Mouse (Mus musculus) heart, embryonic 10.5 days (tissue): ENCODE results near the gene Ttll1. TPM values are rescaled to one million over a fixed set of nuclear protein-coding genes. Genes with fewer than 3 reads are reported as not detected.
A peak's percentile ranks its signal among the peaks of the same experiment; 100 is the strongest.

Experiments used
- DNase-seq: peaks from one replicate; pipeline ENCODE4 v3.0.0-alpha.2; 2017; ENCODE audit warnings: low spot score
- H3K27ac ChIP-seq: fragments of 300-500 bp; sonication (generic); 2 replicates; pipeline ENCODE4 v1.5.1; 2016; ENCODE audit warnings: mild to moderate bottlenecking
- H3K27me3 ChIP-seq: fragments of 300-500 bp; sonication (generic); 2 replicates; pipeline ENCODE4 v1.6.1; 2016; ENCODE audit warnings: mild to moderate bottlenecking; ENCODE audit not compliant: poor library complexity, insufficient read depth, severe bottlenecking
- H3K36me3 ChIP-seq: fragments of 300-500 bp; sonication (generic); 2 replicates; pipeline ENCODE4 v1.6.1; 2016; ENCODE audit warnings: mild to moderate bottlenecking, moderate library complexity
- H3K4me1 ChIP-seq: fragments of 300-500 bp; sonication (generic); 2 replicates; pipeline ENCODE4 v1.6.1; 2016; ENCODE audit warnings: mild to moderate bottlenecking
- H3K4me3 ChIP-seq: fragments of 300-500 bp; sonication (generic); 2 replicates; pipeline ENCODE4 v1.5.1; 2016; ENCODE audit warnings: mild to moderate bottlenecking, moderate library complexity
- H3K9me3 ChIP-seq: fragments of 300-500 bp; sonication (generic); 2 replicates; pipeline ENCODE4 v1.6.1; 2016; ENCODE audit warnings: mild to moderate bottlenecking, moderate library complexity
- WGBS: fragments of 180-500 bp; shearing (Covaris S2); methylation state at CpG from one replicate; pipeline ENCODE4 v1.1.7; 2016; 5-methylcytosine and 5-hydroxymethylcytosine counted together
- polyA plus RNA-seq: library from polyadenylated mRNA; unstranded; fragments of >200 nt; fragmentation: Nextera tagmentation; extraction: Ambion mirVana; gene quantifications from 2 replicates; pipeline ENCODE4 v1.2.1, GENCODE M21; 2016

Ttll1 gene
- 23.9 and 24.6 TPM in 2 replicates for polyA plus RNA-seq

DNA sequence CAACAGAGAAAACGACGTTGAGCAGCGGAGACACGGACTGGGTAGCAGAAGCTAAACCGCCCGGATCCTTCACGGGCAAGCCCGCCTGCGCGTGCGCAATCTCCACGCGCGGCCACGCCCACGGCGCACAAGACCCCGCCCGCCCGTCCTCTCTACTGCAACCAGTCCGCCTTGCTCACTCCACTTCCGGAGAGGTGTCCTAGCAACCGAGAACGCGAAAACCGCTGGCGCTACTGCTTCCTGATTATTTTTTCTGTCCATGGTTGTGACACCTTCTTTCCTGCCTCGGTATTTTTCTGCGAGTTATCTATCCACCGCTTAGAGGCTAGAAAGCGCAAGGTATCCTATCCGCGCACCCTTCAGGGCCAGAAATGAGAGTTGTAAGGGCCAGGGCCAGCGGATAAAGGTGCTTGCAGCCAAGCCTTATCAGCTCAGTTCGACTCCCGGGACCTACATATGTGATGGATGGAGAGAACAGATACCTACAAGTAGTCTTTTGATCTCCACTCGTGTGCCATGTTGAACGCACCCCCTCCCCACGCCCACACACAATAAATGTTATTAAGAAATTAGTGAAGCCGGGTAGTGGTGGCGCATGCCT lies at the start of gene Ttll1:
Gene Ttll1 (minus strand): TSS at position 89 of the 601 bp plus-strand sequence.
- H3K36me3 ChIP-seq: peaks cover 3% of the 10 kb centered on the region; the same call in 1 of the 2 replicates
- no peaks in the 10 kb centered on the region for H3K9me3 ChIP-seq
- WGBS: 9% methylated on average over 41 of the region's 41 CpGs
- H3K4me3 ChIP-seq: peak within 1 kb of the TSS; percentile 75
- H3K27me3 ChIP-seq: no peaks in the 10 kb centered on the region
- H3K27ac ChIP-seq: peak within 1 kb of the TSS; percentile 82
- H3K4me1 ChIP-seq: 0 out of 2 replicates have a peak, but pooled peaks cover 10% of the 10 kb centered on the region
- DNase-seq: peak; percentile 97

DNA sequence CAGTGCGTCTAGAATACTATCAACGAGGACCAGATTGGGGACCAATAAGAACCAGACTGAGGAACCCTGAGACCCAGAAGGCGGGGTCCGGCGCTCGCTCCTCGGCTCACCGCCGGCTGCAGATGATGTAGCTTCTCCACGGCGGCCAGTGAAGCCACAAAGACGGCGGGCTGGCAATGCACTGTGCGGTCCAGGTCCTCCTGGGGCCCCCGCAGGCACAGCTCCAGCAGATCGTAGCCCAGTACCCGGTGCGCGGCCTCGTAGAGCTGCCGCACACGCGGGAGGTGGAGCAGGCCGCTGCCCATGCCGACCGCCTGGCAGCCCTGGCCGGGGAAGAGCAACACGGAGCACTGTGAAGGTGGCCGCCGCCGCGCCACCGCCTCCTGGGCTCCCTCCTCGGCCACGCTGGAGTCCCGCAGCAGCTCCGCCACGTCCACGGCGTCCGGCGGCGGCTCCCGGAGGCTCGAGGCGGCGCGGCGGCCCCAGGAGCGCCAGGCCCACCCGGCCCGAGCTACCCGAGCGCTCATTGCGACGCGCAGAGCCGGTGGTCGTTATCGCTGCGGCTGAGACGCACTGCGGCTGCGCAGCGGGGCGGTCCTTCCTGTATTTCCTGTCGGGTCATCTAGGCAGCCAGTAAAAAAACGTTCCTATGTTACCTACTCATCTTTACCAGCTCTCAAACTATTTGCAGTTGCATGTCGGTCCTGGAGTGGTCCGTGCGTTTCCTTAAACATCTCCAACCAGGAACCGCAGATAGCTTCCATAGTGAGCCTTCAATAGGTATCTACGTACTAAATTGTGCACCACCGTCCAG lies 44.7 kb upstream of the Ttll1 start:
- under 1% methylated on average over 74 of the region's 74 CpGs for WGBS

DNA sequence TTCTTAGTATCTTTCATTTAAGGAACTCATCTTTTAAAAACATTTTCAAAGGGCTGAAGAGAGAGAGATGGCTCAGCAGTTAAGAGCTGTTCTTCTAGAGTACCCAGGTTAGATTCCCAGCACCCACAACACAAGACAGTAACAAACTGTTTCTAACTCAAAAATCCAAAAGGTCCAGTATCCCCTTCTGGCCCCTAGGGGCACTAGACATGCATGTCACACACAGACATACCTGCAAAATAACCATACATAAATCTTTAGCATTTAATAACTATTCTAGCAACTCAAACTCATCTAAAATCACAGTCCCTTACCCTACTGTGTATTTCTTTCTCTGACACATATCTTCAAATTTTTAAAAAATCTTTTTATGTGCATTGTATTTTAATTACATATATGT lies 43.1 kb upstream of the Ttll1 start:
- H3K9me3 ChIP-seq: no peaks in the 10 kb centered on the region
- no peak for DNase-seq
- H3K27me3 ChIP-seq: no peaks in the 10 kb centered on the region
- H3K4me1 ChIP-seq: peaks cover 12% of the 10 kb centered on the region
- no peak overlapping the region for H3K4me3 ChIP-seq
- no peak overlapping the region for H3K27ac ChIP-seq
- H3K36me3 ChIP-seq: peaks cover 44% of the 10 kb centered on the region

More for the DNA sequence above, 44.7 kb upstream of the Ttll1 start:
- peaks cover 28% of the 10 kb centered on the region for H3K36me3 ChIP-seq
- peak overlapping the region; percentile 97 for H3K4me3 ChIP-seq
- H3K27ac ChIP-seq: peak overlapping the region; percentile 96
- no peaks in the 10 kb centered on the region for H3K27me3 ChIP-seq
- H3K9me3 ChIP-seq: no peaks in the 10 kb centered on the region
- H3K4me1 ChIP-seq: peaks cover 12% of the 10 kb centered on the region
- peak; percentile 95 for DNase-seq

GRCm38 (mm10) chr15:83550137-83550536 lies 39.4 kb upstream of the Ttll1 start:
- Histone ChIP-seq H3K4me3 (no peak overlapping the region), H3K36me3 (peaks cover 81% of the 10 kb centered on the region), H3K4me1 (peaks cover 7% of the 10 kb centered on the region), H3K27me3 (no peaks in the 10 kb centered on the region), H3K27ac (no peak overlapping the region), H3K9me3 (no peaks in the 10 kb centered on the region)
- WGBS: 83% methylated on average over 2 of the region's 2 CpGs
- no peak for DNase-seq

GRCm38 (mm10) chr15:83547144-83547543 lies 36.5 kb upstream of the Ttll1 start:
- Histone ChIP-seq H3K36me3 (peaks cover 99% of the 10 kb centered on the region), H3K4me3 (no peak overlapping the region), H3K27me3 (no peaks in the 10 kb centered on the region), H3K9me3 (no peaks in the 10 kb centered on the region), H3K4me1 (no peaks in the 10 kb centered on the region; the same call in 1 of the 2 replicates), H3K27ac (no peak overlapping the region)
- WGBS: 90% methylated on average over 8 of the region's 8 CpGs
- no peak for DNase-seq

- no peak for DNase-seq
- Histone ChIP-seq H3K36me3 (peaks cover 95% of the 10 kb centered on the region), H3K27me3 (no peaks in the 10 kb centered on the region), H3K27ac (no peak overlapping the region), H3K4me1 (peaks cover 8% of the 10 kb centered on the region), H3K4me3 (no peak overlapping the region), H3K9me3 (no peaks in the 10 kb centered on the region)
- 91% methylated on average over 7 of the region's 7 CpGs for WGBS
Observed at GRCm38 (mm10) chr15:83546029-83546428, 35.3 kb upstream of the Ttll1 start.

GRCm38 (mm10) chr15:83541647-83542287 lies 31.1 kb upstream of the Ttll1 start:
- H3K9me3 ChIP-seq: no peaks in the 10 kb centered on the region
- H3K4me3 ChIP-seq: no peak overlapping the region
- no peak for DNase-seq
- no peaks in the 10 kb centered on the region for H3K27me3 ChIP-seq
- 76% methylated on average over 9 of the region's 9 CpGs for WGBS
- H3K4me1 ChIP-seq: peaks cover 30% of the 10 kb centered on the region
- peak overlapping the region; percentile 4; the same call in 1 of the 2 replicates for H3K27ac ChIP-seq
- peaks cover 60% of the 10 kb centered on the region for H3K36me3 ChIP-seq

- Histone ChIP-seq H3K4me1 (peaks cover 45% of the 10 kb centered on the region), H3K27ac (peak overlapping the region; percentile 74), H3K9me3 (no peaks in the 10 kb centered on the region), H3K27me3 (no peaks in the 10 kb centered on the region), H3K4me3 (no peak overlapping the region; the same call in 1 of the 2 replicates), H3K36me3 (peaks cover 51% of the 10 kb centered on the region)
- DNase-seq: no peak
- 32% methylated on average over 4 of the region's 4 CpGs for WGBS
Observed at GRCm38 (mm10) chr15:83539905-83540304, 29.2 kb upstream of the Ttll1 start.

- DNase-seq: no peak
- H3K27me3 ChIP-seq: no peaks in the 10 kb centered on the region
- no peak overlapping the region for H3K4me3 ChIP-seq
- 0 out of 2 replicates have a peak overlapping the region, but pooled peaks have one; percentile 74 for H3K27ac ChIP-seq
- WGBS: 94% methylated on average over 2 of the region's 2 CpGs
- peaks cover 56% of the 10 kb centered on the region for H3K4me1 ChIP-seq
- H3K9me3 ChIP-seq: no peaks in the 10 kb centered on the region
- peaks cover 44% of the 10 kb centered on the region for H3K36me3 ChIP-seq
Observed at GRCm38 (mm10) chr15:83538855-83539254, 28.2 kb upstream of the Ttll1 start.

DNA sequence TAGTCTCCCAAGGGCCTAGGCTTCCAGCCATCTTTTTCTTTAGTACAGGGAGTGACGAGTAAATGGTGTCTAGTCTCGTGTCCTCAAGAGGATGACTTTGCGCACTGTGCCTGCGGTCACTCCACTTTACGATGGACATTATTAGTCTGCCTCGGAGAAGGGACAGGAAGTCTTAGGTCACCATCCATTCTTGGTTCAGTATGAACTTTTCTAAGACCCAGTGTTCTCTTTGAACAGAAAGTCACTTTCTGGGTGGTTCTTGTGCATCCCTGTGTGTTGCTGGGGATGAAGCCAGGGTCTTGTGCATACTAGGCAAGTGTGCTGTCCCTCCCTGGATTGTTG lies 25.2 kb upstream of the Ttll1 start:
- H3K27me3 ChIP-seq: no peaks in the 10 kb centered on the region
- H3K4me3 ChIP-seq: no peak overlapping the region
- H3K9me3 ChIP-seq: no peaks in the 10 kb centered on the region
- WGBS: 70% methylated on average over 6 of the region's 6 CpGs
- peaks cover 55% of the 10 kb centered on the region for H3K4me1 ChIP-seq
- H3K36me3 ChIP-seq: peaks cover 37% of the 10 kb centered on the region
- no peak for DNase-seq
- peak overlapping the region; percentile 85 for H3K27ac ChIP-seq

GRCm38 (mm10) chr15:83534960-83535889 lies 24.5 kb upstream of the Ttll1 start:
- no peaks in the 10 kb centered on the region for H3K9me3 ChIP-seq
- peak; percentile 84 for DNase-seq
- H3K27me3 ChIP-seq: no peaks in the 10 kb centered on the region
- no peak overlapping the region for H3K4me3 ChIP-seq
- peaks cover 55% of the 10 kb centered on the region for H3K4me1 ChIP-seq
- WGBS: 54% methylated on average over 17 of the region's 17 CpGs
- H3K36me3 ChIP-seq: peaks cover 43% of the 10 kb centered on the region
- peak overlapping the region; percentile 85 for H3K27ac ChIP-seq

- Histone ChIP-seq H3K4me3 (no peak overlapping the region), H3K36me3 (peaks cover 40% of the 10 kb centered on the region), H3K27ac (no peak overlapping the region), H3K9me3 (no peaks in the 10 kb centered on the region), H3K4me1 (peaks cover 67% of the 10 kb centered on the region), H3K27me3 (peaks cover 10% of the 10 kb centered on the region)
- 72% methylated on average over 7 of the region's 7 CpGs for WGBS
- no peak for DNase-seq
Observed at GRCm38 (mm10) chr15:83532606-83533005, 21.9 kb upstream of the Ttll1 start.
